Mouse (Mus musculus) mature B cell (primary cell): Measurements from ENCODE around the gene Tysnd1.

Experiments used
- in situ Hi-C: fragments of 300-500 bp; cut with MboI; formaldehyde crosslinking; loops from 2 replicates; pipeline ENCODE4 v1.14.3; 2019

The Tysnd1 gene

GRCm38 (mm10) chr10:61694870-61695670 is at the start of gene Tysnd1:
Gene Tysnd1 (plus strand): TSS chr10:61695514.
- in situ Hi-C loops = loop anchor here (25.0 kb wide), 1 partner anchor 233 kb away; the partner anchor contains the start of gene Eif4ebp2

GRCm38 (mm10) chr10:61646557-61646956 is 48.8 kb upstream of the Tysnd1 start:
- in situ Hi-C loops = loop anchor here (5.0 kb wide), 1 partner anchor 34 kb away; no protein-coding TSS in a partner anchor

GRCm38 (mm10) chr10:61647790-61648736 is 47.3 kb upstream of the Tysnd1 start, which contains the start of gene Ppa1:
Gene Ppa1 (plus strand): TSS chr10:61648552.
- in situ Hi-C loops = loop anchor here (5.0 kb wide), 1 partner anchor 36 kb away; no protein-coding TSS in a partner anchor

- in situ Hi-C loops = loop anchor here (5.0 kb wide), 1 partner anchor 37 kb away; no protein-coding TSS in a partner anchor
Observed at GRCm38 (mm10) chr10:61648737-61649645, 46.3 kb upstream of the Tysnd1 start.

- in situ Hi-C loops = no loop called here
Observed at GRCm38 (mm10) chr10:61654105-61654504, 41.2 kb upstream of the Tysnd1 start.

- in situ Hi-C loops = no loop called here
Observed at GRCm38 (mm10) chr10:61654691-61655090, 40.6 kb upstream of the Tysnd1 start.

- in situ Hi-C loops = no loop called here
Observed at GRCm38 (mm10) chr10:61655188-61655587, 40.1 kb upstream of the Tysnd1 start.

- in situ Hi-C loops = no loop called here
Observed at GRCm38 (mm10) chr10:61656928-61657882, 38.1 kb upstream of the Tysnd1 start.

- in situ Hi-C loops = no loop called here
Observed at GRCm38 (mm10) chr10:61657985-61658384, 37.3 kb upstream of the Tysnd1 start.

GRCm38 (mm10) chr10:61661887-61662286 is 33.4 kb upstream of the Tysnd1 start:
- in situ Hi-C loops = no loop called here

GRCm38 (mm10) chr10:61662391-61662988 is 32.8 kb upstream of the Tysnd1 start:
- in situ Hi-C loops = no loop called here

- in situ Hi-C loops = no loop called here
Observed at GRCm38 (mm10) chr10:61665111-61665510, 30.2 kb upstream of the Tysnd1 start.

GRCm38 (mm10) chr10:61665651-61666050 is 29.7 kb upstream of the Tysnd1 start:
- in situ Hi-C loops = no loop called here

GRCm38 (mm10) chr10:61669289-61669688 is 26.0 kb upstream of the Tysnd1 start:
- in situ Hi-C loops = no loop called here

GRCm38 (mm10) chr10:61669896-61670295 is 25.4 kb upstream of the Tysnd1 start:
- in situ Hi-C loops = no loop called here

GRCm38 (mm10) chr10:61670758-61671157 is 24.6 kb upstream of the Tysnd1 start:
- in situ Hi-C loops = no loop called here

- in situ Hi-C loops = loop anchor here (25.0 kb wide), 1 partner anchor 214 kb away; the partner anchor contains the start of gene Eif4ebp2
Observed at GRCm38 (mm10) chr10:61675935-61676334, 19.4 kb upstream of the Tysnd1 start.

- in situ Hi-C loops = loop anchor here (25.0 kb wide), 1 partner anchor 217 kb away; the partner anchor contains the start of gene Eif4ebp2
Observed at GRCm38 (mm10) chr10:61679545-61679944, 15.8 kb upstream of the Tysnd1 start.
